Mouse (Mus musculus): ENCODE results near the gene Cenpq. TPM values are rescaled to one million over a fixed set of nuclear protein-coding genes. Genes with fewer than 3 reads are reported as not detected.
A peak's percentile ranks its signal among the peaks of the same experiment; 100 is the strongest.

Gene Cenpq
- polyA plus RNA-seq, 2 experiments = 14.8 to 29.1 TPM

- 57% methylated on average over 1 of the region's 1 CpGs for WGBS (ENCODE audit: insufficient replicate concordance)
- ATAC-seq (ENCODE audit: insufficient read depth) (no peak), DNase-seq (ENCODE audit: low read depth in 3 of 3, low spot score in 3 of 3) (peak in 1 of 3 experiments; percentile 7)
- H3K4me1 ChIP-seq (replicated peaks; ENCODE audit: control insufficient read depth in 2 of 2, insufficient read depth in 2 of 2, low read length in 1 of 2) = peaks cover 0 to 6% of the 10 kb centered on the region in 2 experiments; a peak in 2 of 4 replicates
- H3K4me2 ChIP-seq (ENCODE audit: low read depth) = no peak overlapping the region
- H3K27me3 ChIP-seq (ENCODE audit: control insufficient read depth, insufficient read depth, low read length) = no peaks in the 10 kb centered on the region
- H3K36me3 ChIP-seq (replicated peaks; ENCODE audit: control insufficient read depth, insufficient read depth, low read depth) = no peaks in the 10 kb centered on the region
- no peaks in the 10 kb centered on the region for H3K9me3 ChIP-seq (ENCODE audit: control insufficient read depth, low read length)
- TF ChIP-seq CTCF (IDR thresholded peaks at IDR 0.05; ENCODE audit: low read depth) (peak; percentile 51; the same call in 1 of the 2 replicates), EP300 (IDR thresholded peaks at IDR 0.05; ENCODE audit: low read depth) (no peak)
- no peak overlapping the region for H3K27ac ChIP-seq
- H3K4me3 ChIP-seq (ENCODE audit: insufficient read depth in 1 of 2, low read depth in 2 of 2, low read length in 2 of 2) = no peak overlapping the region
- H3K9ac ChIP-seq (replicated peaks) = no peak overlapping the region
These were observed 38.0 kb downstream of the Cenpq start for GRCm38 (mm10) chr17:40896863-40897262.

GRCm38 (mm10) chr17:40887849-40888536, 46.9 kb downstream of the Cenpq start:
- no peak overlapping the region for H3K9ac ChIP-seq (replicated peaks)
- ATAC-seq (ENCODE audit: insufficient read depth) = peak; percentile 72; the same call in 1 of the 2 replicates
- WGBS (ENCODE audit: insufficient replicate concordance) = 30% methylated on average over 4 of the region's 4 CpGs
- H3K4me3 ChIP-seq (ENCODE audit: insufficient read depth in 1 of 2, low read depth in 2 of 2, low read length in 2 of 2) = no peak overlapping the region
- H3K4me1 ChIP-seq (replicated peaks; ENCODE audit: control insufficient read depth in 2 of 2, insufficient read depth in 2 of 2, low read length in 1 of 2) = peaks cover 0 to 5% of the 10 kb centered on the region in 2 experiments; a peak in 1 of 4 replicates
- TF ChIP-seq CTCF (IDR thresholded peaks at IDR 0.05; ENCODE audit: low read depth) (no peak), EP300 (IDR thresholded peaks at IDR 0.05; ENCODE audit: low read depth) (no peak)
- no peaks in the 10 kb centered on the region for H3K36me3 ChIP-seq (replicated peaks; ENCODE audit: control insufficient read depth, insufficient read depth, low read depth)
- no peaks in the 10 kb centered on the region for H3K27me3 ChIP-seq (ENCODE audit: control insufficient read depth, insufficient read depth, low read length)
- H3K9me3 ChIP-seq (ENCODE audit: control insufficient read depth, low read length) = no peaks in the 10 kb centered on the region
- no peak overlapping the region for H3K27ac ChIP-seq
- DNase-seq (ENCODE audit: low read depth in 3 of 3, low spot score in 3 of 3) = no peak
- H3K4me2 ChIP-seq (ENCODE audit: low read depth) = no peak overlapping the region

- Histone ChIP-seq H3K27me3 (ENCODE audit: control insufficient read depth, insufficient read depth, low read length) (no peaks in the 10 kb centered on the region), H3K9ac (replicated peaks) (no peak overlapping the region), H3K36me3 (replicated peaks; ENCODE audit: control insufficient read depth, insufficient read depth, low read depth) (no peaks in the 10 kb centered on the region), H3K9me3 (ENCODE audit: control insufficient read depth, low read length) (no peaks in the 10 kb centered on the region), H3K4me1 (replicated peaks; ENCODE audit: control insufficient read depth in 2 of 2, insufficient read depth in 2 of 2, low read length in 1 of 2) (peaks cover 0 to 5% of the 10 kb centered on the region in 2 experiments; a peak in 1 of 4 replicates), H3K4me3 (ENCODE audit: insufficient read depth in 1 of 2, low read depth in 2 of 2, low read length in 2 of 2) (no peak overlapping the region), H3K27ac (no peak overlapping the region), H3K4me2 (ENCODE audit: low read depth) (no peak overlapping the region)
- TF ChIP-seq CTCF (IDR thresholded peaks at IDR 0.05; ENCODE audit: low read depth) (no peak), EP300 (IDR thresholded peaks at IDR 0.05; ENCODE audit: low read depth) (no peak)
- ATAC-seq (ENCODE audit: insufficient read depth) (no peak), DNase-seq (ENCODE audit: low read depth in 3 of 3, low spot score in 3 of 3) (no peak)
- WGBS (ENCODE audit: insufficient replicate concordance) = 69% methylated on average over 4 of the region's 4 CpGs
These were observed 49.7 kb downstream of the Cenpq start for GRCm38 (mm10) chr17:40885155-40885554.

GRCm38 (mm10) chr17:40882172-40882571, 52.7 kb downstream of the Cenpq start:
- ATAC-seq (ENCODE audit: insufficient read depth) (no peak), DNase-seq (ENCODE audit: low read depth in 3 of 3, low spot score in 3 of 3) (no peak)
- Histone ChIP-seq H3K9ac (replicated peaks) (no peak overlapping the region), H3K4me2 (ENCODE audit: low read depth) (no peak overlapping the region), H3K27ac (no peak overlapping the region), H3K4me1 (replicated peaks; ENCODE audit: control insufficient read depth in 2 of 2, insufficient read depth in 2 of 2, low read length in 1 of 2) (peaks cover 0 to 4% of the 10 kb centered on the region in 2 experiments; a peak in 2 of 4 replicates), H3K4me3 (ENCODE audit: insufficient read depth in 1 of 2, low read depth in 2 of 2, low read length in 2 of 2) (no peak overlapping the region), H3K36me3 (replicated peaks; ENCODE audit: control insufficient read depth, insufficient read depth, low read depth) (no peaks in the 10 kb centered on the region), H3K27me3 (ENCODE audit: control insufficient read depth, insufficient read depth, low read length) (no peaks in the 10 kb centered on the region), H3K9me3 (ENCODE audit: control insufficient read depth, low read length) (no peaks in the 10 kb centered on the region)
- WGBS (ENCODE audit: insufficient replicate concordance) = 45% methylated on average over 6 of the region's 6 CpGs
- TF ChIP-seq EP300 (IDR thresholded peaks at IDR 0.05; ENCODE audit: low read depth) (no peak), CTCF (IDR thresholded peaks at IDR 0.05; ENCODE audit: low read depth) (no peak)

GRCm38 (mm10) chr17:40879924-40880691, 54.7 kb downstream of the Cenpq start, which contains the start of gene 9130008F23Rik:
Gene 9130008F23Rik (minus strand): TSS chr17:40880559.
- Histone ChIP-seq H3K27me3 (ENCODE audit: control insufficient read depth, insufficient read depth, low read length) (no peaks in the 10 kb centered on the region), H3K27ac (no peak within 1 kb of the TSS), H3K36me3 (replicated peaks; ENCODE audit: control insufficient read depth, insufficient read depth, low read depth) (no peaks in the 10 kb centered on the region), H3K9ac (replicated peaks) (peak within 1 kb of the TSS; percentile 79), H3K4me3 (ENCODE audit: insufficient read depth in 1 of 2, low read depth in 2 of 2, low read length in 2 of 2) (peak within 1 kb of the TSS; percentile 87 to 91), H3K4me2 (ENCODE audit: low read depth) (peak within 1 kb of the TSS; percentile 77), H3K9me3 (ENCODE audit: control insufficient read depth, low read length) (no peaks in the 10 kb centered on the region), H3K4me1 (replicated peaks; ENCODE audit: control insufficient read depth in 2 of 2, insufficient read depth in 2 of 2, low read length in 1 of 2) (peaks cover 0 to 4% of the 10 kb centered on the region in 2 experiments; a peak in 2 of 4 replicates)
- peak in 2 of 3 experiments; percentile 26 to 51 for DNase-seq (ENCODE audit: low read depth in 3 of 3, low spot score in 3 of 3)
- TF ChIP-seq EP300 (IDR thresholded peaks at IDR 0.05; ENCODE audit: low read depth) = no peak
- TF ChIP-seq CTCF (IDR thresholded peaks at IDR 0.05; ENCODE audit: low read depth) = no peak
- under 1% methylated on average over 40 of the region's 40 CpGs for WGBS (ENCODE audit: insufficient replicate concordance)
- ATAC-seq (ENCODE audit: insufficient read depth) = peak; percentile 82

Measured in liver, embryonic 14.5 days (tissue).